Mouse (Mus musculus) cerebellum, postnatal 36 days (tissue): ENCODE results near the gene Sufu.

Experiments used
- DNase-seq, 2 experiments: peaks; one replicate each; pipeline ENCODE4 v3.0.0; 2021 to 2022; ENCODE audit warnings: mixed read lengths in 2 of 2

The Sufu gene

DNA sequence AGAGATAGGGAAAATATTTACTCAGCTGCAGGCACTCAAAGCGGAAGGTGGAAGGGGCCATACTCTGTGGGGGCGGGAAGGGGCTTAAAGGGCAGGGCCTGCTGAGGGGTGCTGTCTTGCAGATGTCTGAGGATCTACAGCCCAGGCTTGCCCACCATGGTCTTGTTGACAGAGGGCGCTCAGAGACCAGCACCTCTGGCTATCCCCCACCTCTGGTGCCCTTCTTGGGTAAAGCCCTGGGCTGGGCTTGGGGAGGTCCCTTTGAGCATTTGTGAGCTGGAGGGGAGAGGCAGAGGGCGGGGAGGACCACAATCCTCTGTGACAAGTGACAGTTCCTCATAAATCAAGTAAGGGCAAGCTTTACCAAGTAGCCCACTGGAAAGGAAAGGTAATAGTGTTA, 136.4 kb downstream of the Sufu start:
- no peak for DNase-seq

DNA sequence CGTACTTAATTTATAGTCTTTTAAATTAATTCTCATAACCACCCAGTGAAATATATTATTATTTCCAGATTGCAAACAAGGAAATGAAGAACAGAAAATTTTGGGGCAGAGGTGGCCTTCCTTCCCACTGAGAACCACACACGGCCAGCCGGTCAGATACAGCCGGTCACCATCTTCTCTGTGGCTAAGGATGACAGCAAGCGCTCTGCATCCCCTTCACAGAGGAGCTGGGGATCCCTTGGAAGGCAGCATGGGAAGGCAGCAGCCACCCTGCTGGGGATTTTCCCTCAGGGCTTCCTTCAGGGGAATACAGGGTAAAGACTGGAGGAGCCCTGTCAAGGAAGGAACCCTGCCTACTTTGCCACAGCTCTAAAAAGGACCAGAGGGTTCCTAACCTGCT, 136.8 kb downstream of the Sufu start:
- no peak for DNase-seq

DNA sequence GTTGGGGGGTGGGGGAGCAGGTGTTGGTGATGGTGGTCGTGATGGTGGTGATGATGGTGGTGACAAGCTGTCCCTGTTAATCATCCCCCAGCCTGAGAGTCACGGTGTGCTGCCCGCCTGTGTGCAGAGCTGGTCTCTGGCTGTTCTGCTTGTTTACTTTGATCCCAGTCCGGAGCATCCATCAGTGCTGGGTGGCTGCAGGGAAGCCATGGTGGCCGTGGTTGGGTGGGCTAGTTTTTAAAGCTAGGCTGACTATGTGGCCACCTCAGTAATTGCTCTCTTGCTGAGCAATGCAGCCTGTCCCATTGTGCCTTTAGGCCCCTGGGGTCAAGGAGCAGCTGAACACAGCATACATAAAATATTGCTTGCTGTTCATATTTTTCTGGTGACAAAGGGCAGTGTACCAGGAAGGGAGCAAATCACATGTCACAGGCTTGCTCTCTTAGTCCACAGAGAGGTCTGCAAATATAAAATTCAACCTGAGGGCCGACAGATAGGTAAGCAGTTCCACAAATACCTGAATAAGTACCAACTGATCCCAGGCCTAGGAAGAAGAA, 137.9 kb downstream of the Sufu start:
- DNase-seq = no peak

DNA sequence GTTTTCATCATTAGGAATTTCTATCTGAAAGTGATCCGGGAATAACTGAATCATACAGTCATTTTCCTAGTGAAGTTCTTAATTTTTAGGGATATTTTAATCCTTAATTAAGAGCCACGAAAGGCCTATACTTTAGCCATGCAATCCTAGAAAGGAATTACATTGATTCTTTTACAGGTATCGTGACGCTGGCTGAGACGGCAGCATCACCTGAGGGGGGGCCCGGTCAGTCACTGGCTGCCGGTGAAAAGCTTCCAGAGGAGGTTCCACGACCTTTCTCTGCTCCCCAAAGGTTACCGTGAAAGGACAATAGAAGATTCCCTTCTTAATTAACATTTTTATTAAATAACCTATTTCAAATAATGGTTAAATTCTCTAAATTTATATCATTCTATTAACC, 140.7 kb downstream of the Sufu start:
- DNase-seq = no peak

DNA sequence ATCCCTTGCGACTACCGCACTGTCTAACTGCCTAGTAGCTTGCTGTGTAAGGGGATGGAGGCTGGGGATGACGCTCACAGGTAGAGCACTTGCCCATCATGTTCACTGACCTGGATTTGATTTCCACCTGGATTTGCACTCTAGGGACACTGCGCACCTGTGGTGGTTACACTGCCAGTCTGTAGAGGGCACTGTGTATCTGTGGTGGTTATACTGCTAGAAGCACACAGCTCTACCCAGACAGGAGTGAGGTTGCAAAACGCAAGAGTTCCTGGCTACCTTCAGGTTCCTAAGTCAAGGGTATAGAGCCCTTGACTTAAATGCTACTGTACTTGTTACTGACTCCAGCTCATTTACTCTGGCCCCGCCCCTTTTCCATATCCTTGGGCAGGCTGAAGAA, 141.5 kb downstream of the Sufu start:
- no peak for DNase-seq
